Mouse (Mus musculus): ENCODE results near the gene Ccdc162.

Gene Ccdc162

GRCm38 (mm10) chr10:41635276-41636033, 81.0 kb downstream of the Ccdc162 start:
- no peak for DNase-seq (ENCODE audit: low read depth, low spot score)

GRCm38 (mm10) chr10:41633801-41634200, 82.6 kb downstream of the Ccdc162 start:
- no peak for DNase-seq (ENCODE audit: low read depth, low spot score)

GRCm38 (mm10) chr10:41632062-41632461, 84.4 kb downstream of the Ccdc162 start:
- DNase-seq (ENCODE audit: low read depth, low spot score): no peak

- DNase-seq (ENCODE audit: low read depth, low spot score): no peak
These were observed 89.4 kb downstream of the Ccdc162 start for GRCm38 (mm10) chr10:41626996-41627395.

- no peak for DNase-seq (ENCODE audit: low read depth, low spot score)
These were observed 96.4 kb downstream of the Ccdc162 start for GRCm38 (mm10) chr10:41619988-41620387.

GRCm38 (mm10) chr10:41615487-41615886, 100.9 kb downstream of the Ccdc162 start:
- DNase-seq (ENCODE audit: low read depth, low spot score): no peak

GRCm38 (mm10) chr10:41611941-41612340, 104.5 kb downstream of the Ccdc162 start:
- no peak for DNase-seq (ENCODE audit: low read depth, low spot score)

- no peak for DNase-seq (ENCODE audit: low read depth, low spot score)
These were observed 107.0 kb downstream of the Ccdc162 start for GRCm38 (mm10) chr10:41609475-41609874.

GRCm38 (mm10) chr10:41608485-41608884, 107.9 kb downstream of the Ccdc162 start:
- DNase-seq (ENCODE audit: low read depth, low spot score): no peak

GRCm38 (mm10) chr10:41602667-41603066, 113.8 kb downstream of the Ccdc162 start:
- no peak for DNase-seq (ENCODE audit: low read depth, low spot score)

- no peak for DNase-seq (ENCODE audit: low read depth, low spot score)
These were observed 114.4 kb downstream of the Ccdc162 start for GRCm38 (mm10) chr10:41601898-41602545.

- no peak for DNase-seq (ENCODE audit: low read depth, low spot score)
These were observed 115.1 kb downstream of the Ccdc162 start for GRCm38 (mm10) chr10:41601302-41601701.

- no peak for DNase-seq (ENCODE audit: low read depth, low spot score)
These were observed 117.4 kb downstream of the Ccdc162 start for GRCm38 (mm10) chr10:41599051-41599450.

- no peak for DNase-seq (ENCODE audit: low read depth, low spot score)
These were observed 118.2 kb downstream of the Ccdc162 start for GRCm38 (mm10) chr10:41598221-41598620.

GRCm38 (mm10) chr10:41595550-41595949, 120.9 kb downstream of the Ccdc162 start:
- DNase-seq (ENCODE audit: low read depth, low spot score): no peak

- peak; percentile 26 for DNase-seq (ENCODE audit: low read depth, low spot score)
These were observed 121.5 kb downstream of the Ccdc162 start for GRCm38 (mm10) chr10:41594957-41595356.

- no peak for DNase-seq (ENCODE audit: low read depth, low spot score)
These were observed 122.0 kb downstream of the Ccdc162 start for GRCm38 (mm10) chr10:41594433-41594832.

GRCm38 (mm10) chr10:41588616-41589015, 127.8 kb downstream of the Ccdc162 start:
- no peak for DNase-seq (ENCODE audit: low read depth, low spot score)

- DNase-seq (ENCODE audit: low read depth, low spot score): no peak
These were observed 129.2 kb downstream of the Ccdc162 start for GRCm38 (mm10) chr10:41586947-41587852.

- no peak for DNase-seq (ENCODE audit: low read depth, low spot score)
These were observed 133.1 kb downstream of the Ccdc162 start for GRCm38 (mm10) chr10:41583383-41583782.

GRCm38 (mm10) chr10:41582901-41583361, 133.5 kb downstream of the Ccdc162 start:
- no peak for DNase-seq (ENCODE audit: low read depth, low spot score)

- DNase-seq (ENCODE audit: low read depth, low spot score): no peak
These were observed 136.0 kb downstream of the Ccdc162 start for GRCm38 (mm10) chr10:41580441-41580840.
